Mouse (Mus musculus): ENCODE measurements at regions not wholly inside any gene's neighbourhood (a gene's known extent, or its start where the extent isn't known, plus 50 kb on each side); places are given as distances from the start of the nearest gene placed in this dataset.
A peak's percentile ranks its signal among the peaks of the same experiment; 100 is the strongest.

- no peak for DNase-seq (ENCODE audit: low spot score in 2 of 2)
Observed at GRCm38 (mm10) chr16:29991876-29992380, 72.3 kb upstream of the Hes1 start.

- no peak for DNase-seq (ENCODE audit: low spot score in 2 of 2)
Observed at GRCm38 (mm10) chr16:29993111-29993510, 71.1 kb upstream of the Hes1 start.

GRCm38 (mm10) chr16:29993535-29993934 lies 70.6 kb upstream of the Hes1 start:
- DNase-seq (ENCODE audit: low spot score in 2 of 2): no peak

GRCm38 (mm10) chr16:29996139-29997069 lies 67.8 kb upstream of the Hes1 start:
- no peak for DNase-seq (ENCODE audit: low spot score in 2 of 2)

- DNase-seq (ENCODE audit: low spot score in 2 of 2): no peak
Observed at GRCm38 (mm10) chr16:30000166-30000565, 64.0 kb upstream of the Hes1 start.

- DNase-seq (ENCODE audit: low spot score in 2 of 2): no peak
Observed at GRCm38 (mm10) chr16:30005124-30005523, 59.1 kb upstream of the Hes1 start.

GRCm38 (mm10) chr16:30006826-30007225 lies 57.4 kb upstream of the Hes1 start:
- DNase-seq (ENCODE audit: low spot score in 2 of 2): no peak

- peak; percentile 68 to 73 for DNase-seq (ENCODE audit: low spot score in 2 of 2)
Observed at GRCm38 (mm10) chr16:30008451-30009357, 55.5 kb upstream of the Hes1 start.

GRCm38 (mm10) chr16:30009521-30010186 lies 54.5 kb upstream of the Hes1 start:
- no peak for DNase-seq (ENCODE audit: low spot score in 2 of 2)

- no peak for DNase-seq (ENCODE audit: low spot score in 2 of 2)
Observed at GRCm38 (mm10) chr16:30013123-30013522, 51.1 kb upstream of the Hes1 start.

- no peak for DNase-seq (ENCODE audit: low spot score in 2 of 2)
Observed at GRCm38 (mm10) chr16:30013943-30014342, 50.2 kb upstream of the Hes1 start.

All from frontal cortex, postnatal 14 days (tissue).